Mouse (Mus musculus) neural tube, embryonic 12.5 days (tissue): ENCODE data around the gene Ccdc63. TPM values are rescaled to one million over a fixed set of nuclear protein-coding genes. Genes with fewer than 3 reads are reported as not detected.

Source experiments
- ATAC-seq: fragments of 200-750 bp; cut with Nextera tagmentation; 2 replicates; pipeline ENCODE4 v1.8.0; 2017; ENCODE audit warnings: low read depth, mild to moderate bottlenecking, moderate TSS enrichment, moderate library complexity; ENCODE audit not compliant: low FRiP score
- H3K27ac ChIP-seq: fragments of 300-500 bp; sonication (generic); 2 replicates; pipeline ENCODE4 v1.5.1; 2016
- H3K27me3 ChIP-seq: fragments of 300-500 bp; sonication (generic); replicated peaks from 2 replicates; pipeline ENCODE4 v1.6.1; 2016; ENCODE audit warnings: mild to moderate bottlenecking
- H3K36me3 ChIP-seq: fragments of 300-500 bp; sonication (generic); 2 replicates; pipeline ENCODE4 v1.6.1; 2016; ENCODE audit warnings: mild to moderate bottlenecking
- H3K4me1 ChIP-seq: fragments of 300-500 bp; sonication (generic); 2 replicates; pipeline ENCODE4 v1.6.1; 2016
- H3K4me2 ChIP-seq: fragments of 300-500 bp; sonication (generic); replicated peaks from 2 replicates; pipeline ENCODE4 v1.6.1; 2016; ENCODE audit warnings: mild to moderate bottlenecking
- H3K4me3 ChIP-seq: fragments of 300-500 bp; sonication (generic); 2 replicates; pipeline ENCODE4 v1.5.1; 2016
- H3K9ac ChIP-seq: fragments of 300-500 bp; sonication (generic); 2 replicates; pipeline ENCODE4 v1.6.1; 2016; ENCODE audit warnings: mild to moderate bottlenecking
- H3K9me3 ChIP-seq: fragments of 300-500 bp; sonication (generic); 2 replicates; pipeline ENCODE4 v1.6.1; 2016; ENCODE audit warnings: mild to moderate bottlenecking
- WGBS: fragments of 180-500 bp; shearing (Covaris S2); methylation state at CpG from one replicate; pipeline ENCODE4 v1.1.7; 2016; 5-methylcytosine and 5-hydroxymethylcytosine counted together
- polyA plus RNA-seq: library from polyadenylated mRNA; unstranded; fragments of >200 nt; fragmentation: Nextera tagmentation; extraction: Ambion mirVana; gene quantifications from 2 replicates; pipeline ENCODE4 v1.2.1, GENCODE M21; 2016

Gene Ccdc63
- polyA plus RNA-seq, 1 experiment from 2014 or later: not detected

DNA sequence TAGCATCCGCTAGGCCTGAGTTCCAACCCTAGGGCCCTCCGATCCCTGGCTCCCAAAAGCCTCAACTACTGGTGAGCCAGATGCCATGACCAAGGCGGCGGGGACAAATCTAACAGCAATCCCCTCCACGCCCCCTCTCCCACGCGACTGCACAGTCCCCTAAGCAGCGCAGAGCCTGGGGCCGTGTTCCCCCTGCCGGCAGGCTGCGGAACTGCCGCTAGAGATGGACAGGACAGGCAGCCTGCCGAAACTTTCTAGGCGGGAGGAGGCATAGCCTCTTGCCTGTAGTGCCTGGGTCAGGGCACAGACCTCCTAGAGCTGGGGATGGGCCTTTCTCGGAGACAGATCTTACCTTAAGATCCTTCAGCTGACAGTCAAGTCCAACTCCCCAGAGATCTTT, 49.6 kb downstream of the Ccdc63 start:
- Histone ChIP-seq H3K27ac (no peak overlapping the region), H3K9me3 (no peaks in the 10 kb centered on the region), H3K4me3 (no peak overlapping the region), H3K36me3 (no peaks in the 10 kb centered on the region), H3K4me2 (no peak overlapping the region), H3K4me1 (no peaks in the 10 kb centered on the region), H3K9ac (no peak overlapping the region), H3K27me3 (no peaks in the 10 kb centered on the region)
- WGBS: 11% methylated on average over 15 of the region's 15 CpGs
- no peak for ATAC-seq

GRCm38 (mm10) chr5:122089664-122090063, 51.0 kb downstream of the Ccdc63 start:
- no peak for ATAC-seq
- Histone ChIP-seq H3K4me1 (no peaks in the 10 kb centered on the region), H3K4me3 (no peak overlapping the region), H3K9me3 (no peaks in the 10 kb centered on the region), H3K27me3 (no peaks in the 10 kb centered on the region), H3K4me2 (no peak overlapping the region), H3K36me3 (no peaks in the 10 kb centered on the region), H3K27ac (no peak overlapping the region), H3K9ac (no peak overlapping the region)
- WGBS: 82% methylated on average over 8 of the region's 8 CpGs

DNA sequence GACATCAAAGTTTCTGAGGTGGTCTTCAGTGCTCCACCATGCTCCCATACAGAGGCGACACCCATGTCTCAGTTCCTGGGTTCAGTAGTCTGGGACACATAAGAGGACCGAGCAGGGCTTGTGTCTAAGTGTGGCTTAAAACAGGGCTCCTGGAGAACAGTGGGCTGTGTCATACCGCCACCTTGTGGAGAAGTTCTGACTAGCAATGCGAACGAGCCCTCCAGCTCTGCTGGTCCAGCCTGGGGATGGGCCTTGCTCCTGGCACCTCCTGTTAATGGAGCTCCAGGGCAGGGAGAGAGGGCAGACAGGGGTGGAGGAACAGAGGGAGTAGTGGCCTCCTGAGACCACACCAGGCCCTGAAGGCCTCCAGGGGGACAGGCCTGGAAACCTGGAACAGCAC, 51.7 kb downstream of the Ccdc63 start:
- no peak overlapping the region for H3K27ac ChIP-seq
- no peaks in the 10 kb centered on the region for H3K4me1 ChIP-seq
- H3K9ac ChIP-seq: no peak overlapping the region
- no peak overlapping the region for H3K4me3 ChIP-seq
- no peaks in the 10 kb centered on the region for H3K27me3 ChIP-seq
- H3K4me2 ChIP-seq: no peak overlapping the region
- WGBS: 1% methylated on average over 5 of the region's 5 CpGs
- no peaks in the 10 kb centered on the region for H3K9me3 ChIP-seq
- ATAC-seq: peak; percentile 37; the same call in 1 of the 2 replicates
- H3K36me3 ChIP-seq: no peaks in the 10 kb centered on the region

DNA sequence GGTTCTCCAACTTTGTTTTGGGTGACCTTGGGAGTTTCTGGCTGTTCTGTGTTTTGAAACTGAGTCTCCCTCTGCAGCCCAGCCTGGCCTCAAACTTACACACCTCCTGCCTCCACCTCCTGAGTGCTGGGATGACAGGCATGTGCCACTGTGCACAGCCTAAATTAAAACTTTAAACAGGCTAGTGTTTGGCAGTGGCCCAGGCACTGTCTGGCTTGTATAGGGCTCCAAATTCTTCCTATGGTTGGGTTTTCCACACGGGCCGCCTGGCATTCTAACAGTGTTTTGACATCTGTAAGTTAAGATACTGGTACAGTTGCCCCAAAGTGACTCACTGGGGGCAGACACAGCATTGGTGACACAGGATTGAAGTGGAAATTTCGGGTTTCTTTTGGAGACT, 54.5 kb downstream of the Ccdc63 start:
- Histone ChIP-seq H3K27ac (no peak overlapping the region), H3K36me3 (no peaks in the 10 kb centered on the region), H3K27me3 (no peaks in the 10 kb centered on the region), H3K4me3 (no peak overlapping the region), H3K4me2 (no peak overlapping the region), H3K4me1 (no peaks in the 10 kb centered on the region), H3K9ac (no peak overlapping the region), H3K9me3 (no peaks in the 10 kb centered on the region)
- no peak for ATAC-seq
- WGBS: 77% methylated on average over 3 of the region's 3 CpGs

DNA sequence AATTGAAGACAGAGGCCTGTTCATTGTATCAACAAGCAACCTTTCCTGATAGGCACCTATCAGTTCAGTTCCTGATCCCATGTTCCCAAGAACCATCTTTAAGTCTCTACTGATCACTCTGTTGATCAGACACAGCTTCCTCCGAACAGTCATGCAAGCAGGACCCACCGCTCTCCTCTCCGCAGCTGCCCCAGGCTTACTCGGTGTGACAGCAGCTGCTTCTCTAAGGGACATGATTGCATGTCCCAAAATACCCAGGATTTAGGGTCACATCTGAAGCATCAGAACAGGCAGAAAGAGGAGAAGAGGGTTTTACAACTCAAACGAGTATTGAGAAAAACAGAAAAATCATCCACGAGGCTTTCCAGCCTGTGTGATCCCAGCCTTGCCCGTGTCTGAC, 55.3 kb downstream of the Ccdc63 start:
- Histone ChIP-seq H3K4me3 (no peak overlapping the region), H3K36me3 (no peaks in the 10 kb centered on the region), H3K9me3 (no peaks in the 10 kb centered on the region), H3K9ac (no peak overlapping the region), H3K4me2 (no peak overlapping the region), H3K27me3 (no peaks in the 10 kb centered on the region), H3K27ac (no peak overlapping the region), H3K4me1 (no peaks in the 10 kb centered on the region)
- 82% methylated on average over 7 of the region's 7 CpGs for WGBS
- no peak for ATAC-seq

- Histone ChIP-seq H3K4me2 (no peak overlapping the region), H3K27ac (no peak overlapping the region), H3K27me3 (no peaks in the 10 kb centered on the region), H3K4me3 (no peak overlapping the region), H3K9ac (no peak overlapping the region), H3K36me3 (no peaks in the 10 kb centered on the region), H3K9me3 (no peaks in the 10 kb centered on the region), H3K4me1 (no peaks in the 10 kb centered on the region)
- no peak for ATAC-seq
- WGBS: 69% methylated on average over 3 of the region's 3 CpGs
These were observed 56.2 kb downstream of the Ccdc63 start for GRCm38 (mm10) chr5:122084470-122084869.

- Histone ChIP-seq H3K4me3 (no peak overlapping the region), H3K27me3 (no peaks in the 10 kb centered on the region), H3K36me3 (no peaks in the 10 kb centered on the region), H3K4me1 (no peaks in the 10 kb centered on the region), H3K27ac (no peak overlapping the region), H3K9me3 (no peaks in the 10 kb centered on the region), H3K4me2 (no peak overlapping the region), H3K9ac (no peak overlapping the region)
- ATAC-seq: no peak
- WGBS: 97% methylated on average over 2 of the region's 2 CpGs
These were observed 57.3 kb downstream of the Ccdc63 start for GRCm38 (mm10) chr5:122083282-122083681.

GRCm38 (mm10) chr5:122081471-122081870, 59.2 kb downstream of the Ccdc63 start:
- no peak overlapping the region for H3K9ac ChIP-seq
- no peak for ATAC-seq
- no peaks in the 10 kb centered on the region for H3K9me3 ChIP-seq
- WGBS: 89% methylated on average over 13 of the region's 13 CpGs
- no peak overlapping the region for H3K4me3 ChIP-seq
- no peaks in the 10 kb centered on the region for H3K27me3 ChIP-seq
- H3K4me2 ChIP-seq: no peak overlapping the region
- no peak overlapping the region for H3K27ac ChIP-seq
- H3K36me3 ChIP-seq: no peaks in the 10 kb centered on the region
- no peaks in the 10 kb centered on the region for H3K4me1 ChIP-seq

DNA sequence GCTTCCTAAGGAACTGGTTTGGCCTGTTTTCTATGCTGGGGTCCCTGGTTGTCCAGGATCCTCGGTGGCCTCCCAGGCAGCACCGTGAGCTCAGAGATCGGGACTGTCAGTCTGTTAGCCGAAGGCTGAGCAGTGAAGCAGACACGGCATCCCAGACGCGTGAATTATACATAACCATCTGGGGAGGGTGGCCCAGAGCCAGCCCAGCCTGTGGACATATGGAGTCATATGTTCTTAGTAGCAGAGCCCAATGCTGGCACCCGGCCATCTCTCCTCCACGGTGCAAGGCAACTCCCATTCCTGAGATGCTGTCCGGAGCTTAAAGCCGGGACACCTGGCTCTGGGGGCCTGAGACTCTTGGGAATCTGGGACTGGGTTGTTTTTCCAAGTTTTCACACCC, 59.7 kb downstream of the Ccdc63 start:
- Histone ChIP-seq H3K36me3 (no peaks in the 10 kb centered on the region), H3K9ac (no peak overlapping the region), H3K27ac (no peak overlapping the region), H3K4me1 (no peaks in the 10 kb centered on the region), H3K4me2 (no peak overlapping the region), H3K4me3 (no peak overlapping the region), H3K9me3 (no peaks in the 10 kb centered on the region), H3K27me3 (no peaks in the 10 kb centered on the region)
- 69% methylated on average over 11 of the region's 11 CpGs for WGBS
- ATAC-seq: no peak

GRCm38 (mm10) chr5:122079796-122080195, 60.8 kb downstream of the Ccdc63 start:
- 85% methylated on average over 7 of the region's 7 CpGs for WGBS
- Histone ChIP-seq H3K4me2 (no peak overlapping the region), H3K9me3 (no peaks in the 10 kb centered on the region), H3K27ac (no peak overlapping the region), H3K4me3 (no peak overlapping the region), H3K27me3 (no peaks in the 10 kb centered on the region), H3K4me1 (no peaks in the 10 kb centered on the region), H3K36me3 (no peaks in the 10 kb centered on the region), H3K9ac (no peak overlapping the region)
- ATAC-seq: no peak

GRCm38 (mm10) chr5:122077244-122077643, 63.4 kb downstream of the Ccdc63 start:
- 69% methylated on average over 4 of the region's 4 CpGs for WGBS
- no peak for ATAC-seq
- Histone ChIP-seq H3K4me3 (no peak overlapping the region), H3K27ac (no peak overlapping the region), H3K36me3 (no peaks in the 10 kb centered on the region), H3K4me1 (0 out of 2 replicates have a peak, but pooled peaks cover 3% of the 10 kb centered on the region), H3K9ac (no peak overlapping the region), H3K27me3 (no peaks in the 10 kb centered on the region), H3K4me2 (no peak overlapping the region), H3K9me3 (no peaks in the 10 kb centered on the region)

- Histone ChIP-seq H3K36me3 (no peaks in the 10 kb centered on the region), H3K27ac (no peak overlapping the region), H3K4me1 (0 out of 2 replicates have a peak, but pooled peaks cover 3% of the 10 kb centered on the region), H3K9me3 (no peaks in the 10 kb centered on the region), H3K4me3 (no peak overlapping the region), H3K9ac (no peak overlapping the region), H3K27me3 (no peaks in the 10 kb centered on the region), H3K4me2 (no peak overlapping the region)
- no peak for ATAC-seq
- 56% methylated on average over 3 of the region's 3 CpGs for WGBS
These were observed 64.9 kb downstream of the Ccdc63 start for GRCm38 (mm10) chr5:122075736-122076135.

DNA sequence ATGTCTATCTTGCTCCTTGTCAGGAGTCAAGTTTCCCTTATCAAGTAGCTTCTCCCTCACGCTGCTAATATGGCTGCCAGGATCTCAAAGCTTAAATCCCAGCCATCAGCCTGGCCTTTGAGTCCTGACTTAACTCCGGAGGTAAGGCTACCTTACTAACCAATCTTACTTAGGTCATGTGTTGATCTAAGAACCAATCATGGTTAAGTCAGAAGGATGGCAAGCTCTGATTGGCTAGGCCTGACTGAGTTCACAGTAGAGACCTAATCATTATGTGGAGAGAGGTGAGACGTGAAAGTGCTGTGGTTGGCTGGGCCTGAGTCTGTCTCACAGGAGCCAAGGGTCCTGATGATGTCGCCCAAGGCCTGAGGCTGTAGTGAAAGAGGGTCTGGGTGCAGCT, 68.6 kb downstream of the Ccdc63 start:
- Histone ChIP-seq H3K27me3 (no peaks in the 10 kb centered on the region), H3K4me2 (no peak overlapping the region), H3K4me3 (no peak overlapping the region), H3K36me3 (no peaks in the 10 kb centered on the region), H3K4me1 (0 out of 2 replicates have a peak, but pooled peaks cover 3% of the 10 kb centered on the region), H3K27ac (no peak overlapping the region), H3K9ac (no peak overlapping the region), H3K9me3 (no peaks in the 10 kb centered on the region)
- WGBS: 75% methylated on average over 4 of the region's 4 CpGs
- ATAC-seq: no peak
